Mouse (Mus musculus) ES-CJ7 (cell line): Measurements from ENCODE around the gene Tomm34.
A peak's percentile ranks its signal among the peaks of the same experiment; 100 is the strongest.

Experiments
- DNase-seq: peaks from one replicate; pipeline ENCODE4 v3.0.0; 2011; ENCODE audit warnings: low read depth, low spot score

Gene Tomm34

GRCm38 (mm10) chr2:164070765-164071436 is at the start of gene Tomm34:
Tomm34 (minus strand) TSS chr2:164071169.
- DNase-seq: peak; percentile 97

GRCm38 (mm10) chr2:164119503-164119902 is 48.5 kb upstream of the Tomm34 start:
- DNase-seq: no peak

- no peak for DNase-seq
These were observed 44.6 kb upstream of the Tomm34 start for GRCm38 (mm10) chr2:164115531-164115930.

GRCm38 (mm10) chr2:164114051-164114450 is 43.1 kb upstream of the Tomm34 start:
- DNase-seq: no peak

- DNase-seq: no peak
These were observed 40.6 kb upstream of the Tomm34 start for GRCm38 (mm10) chr2:164111546-164111945.

- no peak for DNase-seq
These were observed 37.5 kb upstream of the Tomm34 start for GRCm38 (mm10) chr2:164108501-164108900.

GRCm38 (mm10) chr2:164107125-164107874 is 36.3 kb upstream of the Tomm34 start:
- peak; percentile 15 for DNase-seq

GRCm38 (mm10) chr2:164106287-164107035 is 35.5 kb upstream of the Tomm34 start:
- DNase-seq: no peak

- DNase-seq: peak; percentile 31
These were observed 32.5 kb upstream of the Tomm34 start for GRCm38 (mm10) chr2:164103501-164103900.

- DNase-seq: no peak
These were observed 31.4 kb upstream of the Tomm34 start for GRCm38 (mm10) chr2:164102366-164102765.

- no peak for DNase-seq
These were observed 31.0 kb upstream of the Tomm34 start for GRCm38 (mm10) chr2:164101936-164102335.

GRCm38 (mm10) chr2:164098603-164099250 is 27.8 kb upstream of the Tomm34 start:
- no peak for DNase-seq

GRCm38 (mm10) chr2:164094152-164094551 is 23.2 kb upstream of the Tomm34 start:
- no peak for DNase-seq

- DNase-seq: no peak
These were observed 18.5 kb upstream of the Tomm34 start for GRCm38 (mm10) chr2:164089508-164089907.

GRCm38 (mm10) chr2:164087416-164088017 is 16.5 kb upstream of the Tomm34 start:
- DNase-seq: no peak

- DNase-seq: no peak
These were observed 13.4 kb upstream of the Tomm34 start for GRCm38 (mm10) chr2:164084342-164084700.

- no peak for DNase-seq
These were observed 12.8 kb upstream of the Tomm34 start for GRCm38 (mm10) chr2:164083609-164084341.

- no peak for DNase-seq
These were observed 11.2 kb upstream of the Tomm34 start for GRCm38 (mm10) chr2:164082175-164082574.

- DNase-seq: no peak
These were observed 10.6 kb upstream of the Tomm34 start for GRCm38 (mm10) chr2:164081577-164081976.

- DNase-seq: no peak
These were observed 8.5 kb upstream of the Tomm34 start for GRCm38 (mm10) chr2:164079488-164079887.

GRCm38 (mm10) chr2:164077875-164078274 is 6.9 kb upstream of the Tomm34 start:
- DNase-seq: no peak
